Mouse (Mus musculus) ES-E14 (cell line): Measurements from ENCODE around the gene E430018J23Rik.

Experiments
- CHD2 ChIP-seq: IDR thresholded peaks from 2 replicates; pipeline ENCODE4 v1.6.1; 2014; ENCODE audit warnings: mild to moderate bottlenecking, low read depth, low read length, inconsistent platforms
- HCFC1 ChIP-seq: IDR thresholded peaks from 2 replicates; pipeline ENCODE4 v1.6.1; 2012; ENCODE audit warnings: low read length, inconsistent platforms, borderline replicate concordance; ENCODE audit not compliant: insufficient read depth
- MAFK ChIP-seq: IDR thresholded peaks from 2 replicates; pipeline ENCODE4 v1.6.1; 2014; ENCODE audit warnings: mild to moderate bottlenecking, low read depth, low read length, inconsistent platforms; ENCODE audit not compliant: insufficient read depth
- ZC3H11A ChIP-seq: IDR thresholded peaks from 2 replicates; pipeline ENCODE4 v1.6.1; 2012; ENCODE audit warnings: low read depth, mild to moderate bottlenecking, inconsistent platforms, low read length, borderline replicate concordance
- ZNF384 ChIP-seq: IDR thresholded peaks from 2 replicates; pipeline ENCODE4 v1.6.1; 2012; ENCODE audit warnings: low read depth, low read length, inconsistent platforms

DNA sequence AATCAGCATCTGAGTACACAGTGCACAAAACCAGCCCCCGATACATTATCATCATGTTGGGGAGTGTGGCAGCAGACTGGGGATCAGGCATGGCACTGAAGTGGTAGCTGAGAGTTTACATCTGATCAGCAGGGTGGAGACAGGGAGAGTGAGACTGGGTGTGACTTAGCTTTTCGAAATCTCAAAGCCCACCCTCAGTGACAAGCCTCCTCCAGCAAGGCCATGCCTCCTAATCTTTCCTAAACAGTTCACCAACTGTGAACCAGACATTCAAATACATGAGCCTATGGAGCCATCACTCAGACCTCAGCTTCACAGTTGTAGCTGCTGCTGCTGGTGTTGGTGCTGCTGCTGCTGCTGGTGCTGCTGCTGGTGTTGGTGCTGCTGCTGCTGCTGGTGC, 18.0 kb upstream of the E430018J23Rik start:
- TF ChIP-seq HCFC1 (no peak), MAFK (no peak), CHD2 (no peak), ZC3H11A (no peak), ZNF384 (no peak)
